Comparison of ENCODE assay signal across 10 mouse cellular contexts in the genomic region with DNA sequence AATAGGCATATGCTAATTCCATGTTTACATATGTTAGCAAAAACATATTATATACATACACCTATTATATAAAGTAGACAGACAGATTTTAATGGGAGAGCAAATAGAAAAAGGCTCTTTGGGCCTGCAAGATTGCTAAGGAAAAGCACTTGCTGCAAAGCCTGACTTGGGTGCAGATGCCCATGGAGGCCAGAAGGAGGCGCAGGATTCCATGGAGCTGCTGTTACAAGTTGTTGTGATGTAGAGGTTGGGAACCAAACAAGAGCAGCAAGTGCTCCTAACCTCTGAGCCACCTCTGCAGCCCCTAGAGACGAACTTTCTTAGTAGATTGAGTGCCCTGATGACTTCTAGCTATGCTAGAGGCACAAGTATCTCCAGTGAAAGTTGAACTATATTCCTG. TPM values are rescaled to one million over a fixed set of nuclear protein-coding genes. Genes with fewer than 3 reads are reported as not detected.
DNase-seq lines count a peak whose midpoint lies in the region; ATAC-seq and TF ChIP-seq lines count a peak whose summit lies in the region.
"Had no signal": no experiment of that assay in that cellular context is flagged by ENCODE, and none has a peak within 500 bp of the region (broad histone marks: within the 10 kb centered on the region; RNA-seq: fewer than 3 reads in every experiment).

No protein-coding gene starts in this region.

- H3K4me3 ChIP-seq in spleen, adult 2 months (ENCODE audit: extremely low read depth, insufficient read depth, insufficient read length): no peak overlapping the region

- peaks cover 3% of the 10 kb centered on the region for H3K36me3 ChIP-seq in spleen, adult 2 months (ENCODE audit: control insufficient read depth, insufficient read depth, low read length)

- peak; percentile 25 for DNase-seq in heart, postnatal 4 days
- no peak for DNase-seq in heart, postnatal 36 days
- DNase-seq in spleen, adult 2 months (ENCODE audit: low read depth in 1 of 2, low spot score in 2 of 2): no peak
- DNase-seq in spleen, postnatal 4 days (ENCODE audit: low spot score in 2 of 2): no peak
- DNase-seq in embryo, embryonic 10.5 days (ENCODE audit: low spot score): peak; percentile 69
- DNase-seq in gastrocnemius, adult 18-20 months (ENCODE audit: low spot score): no peak
- DNase-seq in kidney, adult 18-20 months: no peak
- DNase-seq: kidney, adult 9 months had no signal

- peak; percentile 29; the same call in 1 of the 2 replicates for TF ChIP-seq CTCF in spleen, adult 2 months (IDR thresholded peaks at IDR 0.05; ENCODE audit: extremely low read depth, insufficient read depth, insufficient read length, insufficient replicate concordance)

- no peaks in the 10 kb centered on the region for H3K4me1 ChIP-seq in spleen, adult 2 months (ENCODE audit: control insufficient read depth, insufficient read depth, insufficient read length)

- no peak for ATAC-seq in inflammation-experienced regulatory T-cells, adult 6 months

- no peak for TF ChIP-seq POLR2A in spleen, adult 2 months (IDR thresholded peaks at IDR 0.05; ENCODE audit: low read depth, low read length)

- H3K27me3 ChIP-seq in spleen, adult 2 months (ENCODE audit: control insufficient read depth, insufficient read depth, low read length): no peaks in the 10 kb centered on the region

- 61% methylated on average over 2 of the region's 2 CpGs for WGBS in spleen, adult 2 months

- intact Hi-C loops in heart, postnatal 36 days (cut with DNase I): no loop called here

- H3K27ac ChIP-seq in spleen, adult 2 months (ENCODE audit: insufficient read depth, low read length): no peak overlapping the region

RNA-seq across cellular contexts. Expression of a gene that starts 9.7 kb away (rescaled TPM):
- 10 to 100 TPM; 27.7 to 36.5 TPM for total RNA-seq in heart, postnatal 4 days (2021)
- total RNA-seq in heart, postnatal 36 days (2021): 10 to 100 TPM; 26.0 to 31.2 TPM
- 27.8 and 56.4 TPM in 2 replicates for polyA plus RNA-seq in spleen, adult 2 months (2012; rRNA removed)
- polyA plus RNA-seq in inflammation-experienced regulatory T-cells, adult 6 months (2017; shearing (Covaris generic)): 100 to 1,000 TPM in 2 of 3 experiments, 10 to 100 TPM in 1; 89.4 to 111 (median 104) TPM
- 10 to 100 TPM; 11.0 to 12.2 TPM for total RNA-seq in gastrocnemius, adult 18-20 months (2021)

RNA-seq across cellular contexts. Expression of a gene that starts 24.5 kb away (rescaled TPM):
- total RNA-seq in heart, postnatal 4 days (2021): 1 to 10 TPM in 1 of 2 experiments, under 1 TPM in 1; 0.88 to 1.3 TPM
- total RNA-seq in heart, postnatal 36 days (2021): 1 to 10 TPM in 1 of 2 experiments, under 1 TPM in 1; 0.95 to 1.7 TPM
- polyA plus RNA-seq in spleen, adult 2 months (2012; rRNA removed): 0.14 TPM in 2 replicates
- not detected for polyA plus RNA-seq in inflammation-experienced regulatory T-cells, adult 6 months (2017; shearing (Covaris generic))
- total RNA-seq in gastrocnemius, adult 18-20 months (2021): not detected

RNA-seq across cellular contexts. Expression of a gene that starts 35.8 kb away (rescaled TPM):
- 1 to 10 TPM; 1.3 to 2.0 TPM for total RNA-seq in heart, postnatal 4 days (2021)
- total RNA-seq in heart, postnatal 36 days (2021): 1 to 10 TPM in 1 of 2 experiments, under 1 TPM in 1; 0.84 to 1.8 TPM
- 10.7 and 12.6 TPM in 2 replicates for polyA plus RNA-seq in spleen, adult 2 months (2012; rRNA removed)
- polyA plus RNA-seq in inflammation-experienced regulatory T-cells, adult 6 months (2017; shearing (Covaris generic)): 1 to 10 TPM; 6.3 to 9.2 (median 8.1) TPM
- 1 to 10 TPM; 1.0 to 2.0 TPM for total RNA-seq in gastrocnemius, adult 18-20 months (2021)

RNA-seq across cellular contexts. Expression of a gene that starts 36.2 kb away (rescaled TPM):
- under 1 TPM; 0.12 to 0.20 TPM for total RNA-seq in heart, postnatal 4 days (2021)
- under 1 TPM; 0.42 to 0.49 TPM for total RNA-seq in heart, postnatal 36 days (2021)
- 0.54 and 0.62 TPM in 2 replicates for polyA plus RNA-seq in spleen, adult 2 months (2012; rRNA removed)
- polyA plus RNA-seq in inflammation-experienced regulatory T-cells, adult 6 months (2017; shearing (Covaris generic)): 1 to 10 TPM in 1 of 3 experiments, under 1 TPM in 1, not detected in 1; 0.54 to 1.2 TPM
- total RNA-seq in gastrocnemius, adult 18-20 months (2021): under 1 TPM; 0.27 to 0.55 TPM

RNA-seq across cellular contexts. Expression of a gene that starts 42.3 kb away (rescaled TPM):
- total RNA-seq in heart, postnatal 4 days (2021): not detected
- not detected for total RNA-seq in heart, postnatal 36 days (2021)
- not detected in 2 replicates for polyA plus RNA-seq in spleen, adult 2 months (2012; rRNA removed)
- polyA plus RNA-seq in inflammation-experienced regulatory T-cells, adult 6 months (2017; shearing (Covaris generic)): not detected
- not detected for total RNA-seq in gastrocnemius, adult 18-20 months (2021)
- total RNA-seq: adrenal gland, postnatal 4 days had no signal

Comparison
In these comparisons a context has a peak if more than half of its experiments do, and no peak if none do; other contexts are left out.
1. DNase-seq: peak in heart, postnatal 4 days (single experiment) and embryo, embryonic 10.5 days (single experiment); none in heart, postnatal 36 days (0 of 2), spleen, adult 2 months (0 of 2), spleen, postnatal 4 days (0 of 2), gastrocnemius, adult 18-20 months (single experiment) and kidney, adult 18-20 months (single experiment).